Mouse (Mus musculus) E14TG2a.4 (cell line): Measurements from ENCODE around the gene Apoc4.
A peak's percentile ranks its signal among the peaks of the same experiment; 100 is the strongest.

Experiments
- CTCF ChIP-seq: conservative IDR thresholded peaks from 2 replicates; pipeline ENCODE4 v1.5.1; 2014; ENCODE audit warnings: low read length
- NANOG ChIP-seq: IDR thresholded peaks from 2 replicates; pipeline ENCODE4 v1.6.1; 2014; ENCODE audit warnings: borderline replicate concordance, low read length, mixed read lengths
- POU5F1 ChIP-seq: IDR thresholded peaks from 2 replicates; pipeline ENCODE4 v1.6.1; 2014; ENCODE audit warnings: low read length, borderline replicate concordance

DNA sequence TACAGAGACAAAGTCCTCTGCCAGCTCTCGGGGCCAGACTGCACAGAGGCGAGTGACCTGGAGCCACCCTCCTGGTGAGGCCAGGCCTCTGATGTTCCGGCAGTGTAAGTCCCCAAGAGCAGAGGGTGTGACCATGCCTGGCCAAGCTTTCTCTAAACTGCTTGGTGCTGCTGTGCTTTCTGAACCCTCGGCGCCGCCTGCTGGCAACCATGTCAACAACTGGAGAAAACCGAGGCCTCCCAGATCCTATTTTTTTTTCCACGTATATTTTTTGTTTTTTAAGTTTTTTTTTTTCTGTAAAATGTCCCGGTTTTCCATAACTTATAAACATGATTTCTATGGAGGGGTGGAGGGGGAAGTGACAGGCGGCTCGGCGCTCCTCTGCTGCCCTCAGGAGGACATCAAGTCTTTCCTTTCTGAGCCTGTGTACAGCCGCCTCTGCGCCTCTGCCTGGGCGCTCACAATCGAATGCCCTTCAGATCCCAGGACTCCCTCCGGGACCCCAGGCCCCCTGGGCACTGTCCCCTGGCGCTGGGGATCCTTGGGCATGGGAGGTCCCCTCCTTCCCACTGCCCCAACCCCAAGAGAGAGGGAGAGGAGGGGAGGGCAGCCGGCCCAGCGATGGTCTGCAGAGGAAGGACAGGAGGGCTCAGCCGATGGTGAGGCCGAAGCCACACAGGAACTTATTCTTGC lies 19.9 kb upstream of the Apoc4 start:
- peak; percentile 30 for TF ChIP-seq CTCF
- no peak for TF ChIP-seq POU5F1
- TF ChIP-seq NANOG = no peak
